Mouse (Mus musculus) neutrophil, adult 65 days (primary cell): ENCODE measurements around the gene Uba52. TPM values are rescaled to one million over a fixed set of nuclear protein-coding genes. Genes with fewer than 3 reads are reported as not detected.

Experiments
- total RNA-seq: library from RNA; stranded (reverse); gene quantifications from 2 replicates; pipeline ENCODE4 v1.2.4, GENCODE M21; 2023

Uba52 gene
- 559 and 837 TPM in 2 replicates for total RNA-seq

DNA sequence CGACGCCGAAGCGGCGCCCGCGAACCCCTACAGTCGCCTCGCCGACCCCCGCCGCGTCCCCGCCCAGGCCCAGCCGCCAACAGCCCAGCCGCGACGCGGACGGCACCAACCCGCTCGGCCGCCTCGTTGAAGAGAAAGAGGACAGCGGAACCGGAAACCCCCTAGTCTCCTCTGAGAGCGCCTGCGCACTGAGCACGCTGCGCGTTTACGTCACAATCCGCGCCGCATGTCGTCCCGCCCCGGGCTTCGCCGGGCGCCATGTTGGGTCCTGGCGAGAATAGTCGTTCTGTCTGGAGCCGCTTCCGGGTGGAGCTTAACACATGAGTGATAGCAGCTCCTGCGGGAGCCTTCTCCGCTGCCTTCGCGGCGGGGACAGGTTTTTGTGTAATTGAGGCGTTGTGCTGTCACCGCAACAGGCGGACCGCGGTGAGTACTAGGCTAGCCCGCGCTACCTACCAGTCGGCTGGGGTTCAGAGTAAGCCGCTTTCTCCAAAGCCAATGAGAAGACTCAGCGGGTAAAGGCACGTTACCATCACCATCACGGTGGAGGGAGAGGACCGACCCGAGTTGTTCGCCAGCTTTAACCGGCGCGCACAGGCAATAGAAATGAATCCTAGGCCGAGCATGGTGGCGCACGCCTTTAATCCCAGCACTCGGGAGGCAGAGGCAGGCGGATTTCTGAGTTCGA lies at the start of gene Uba52:
Uba52 (minus strand) TSS at position 574 of the 688 bp plus-strand sequence.

DNA sequence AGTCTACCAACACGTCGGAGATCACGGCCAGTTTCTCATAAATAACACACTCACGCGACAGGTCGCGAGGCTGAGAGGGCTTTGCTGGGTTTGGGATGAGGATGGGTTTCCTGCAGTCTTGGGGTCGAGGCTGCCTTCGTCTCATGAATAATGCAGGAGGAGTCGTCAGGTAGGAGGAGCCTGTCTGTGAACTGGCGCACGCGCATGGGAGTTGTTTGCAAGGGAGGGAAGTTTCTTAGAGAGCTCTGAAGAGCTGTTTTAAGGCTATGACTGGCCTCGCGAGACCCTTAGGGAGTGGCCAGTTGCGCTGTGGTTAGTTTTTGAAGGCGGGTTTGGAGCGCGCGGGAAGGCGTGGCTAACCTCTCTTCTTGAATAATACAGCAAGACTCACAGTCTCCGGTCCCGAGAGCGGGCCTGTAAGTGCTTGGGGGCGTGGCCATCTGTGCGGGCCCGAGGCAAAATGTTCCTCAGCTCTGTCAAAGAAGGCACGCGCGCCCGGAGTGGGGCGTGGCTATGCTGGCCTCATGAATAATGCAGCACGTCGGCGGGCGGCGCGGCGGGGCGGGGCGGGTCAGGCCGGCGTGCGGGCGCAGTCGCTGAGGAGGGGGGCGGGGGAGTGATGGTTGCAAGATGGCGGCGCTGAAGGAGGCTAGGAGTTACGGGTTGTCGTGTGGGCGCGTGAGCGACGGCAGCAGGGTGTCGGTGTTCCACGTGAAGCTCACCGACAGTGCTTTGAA lies 28.6 kb upstream of the Uba52 start, which contains the start of gene Ell:
Ell (plus strand) TSS at position 381 of the 737 bp plus-strand sequence.

DNA sequence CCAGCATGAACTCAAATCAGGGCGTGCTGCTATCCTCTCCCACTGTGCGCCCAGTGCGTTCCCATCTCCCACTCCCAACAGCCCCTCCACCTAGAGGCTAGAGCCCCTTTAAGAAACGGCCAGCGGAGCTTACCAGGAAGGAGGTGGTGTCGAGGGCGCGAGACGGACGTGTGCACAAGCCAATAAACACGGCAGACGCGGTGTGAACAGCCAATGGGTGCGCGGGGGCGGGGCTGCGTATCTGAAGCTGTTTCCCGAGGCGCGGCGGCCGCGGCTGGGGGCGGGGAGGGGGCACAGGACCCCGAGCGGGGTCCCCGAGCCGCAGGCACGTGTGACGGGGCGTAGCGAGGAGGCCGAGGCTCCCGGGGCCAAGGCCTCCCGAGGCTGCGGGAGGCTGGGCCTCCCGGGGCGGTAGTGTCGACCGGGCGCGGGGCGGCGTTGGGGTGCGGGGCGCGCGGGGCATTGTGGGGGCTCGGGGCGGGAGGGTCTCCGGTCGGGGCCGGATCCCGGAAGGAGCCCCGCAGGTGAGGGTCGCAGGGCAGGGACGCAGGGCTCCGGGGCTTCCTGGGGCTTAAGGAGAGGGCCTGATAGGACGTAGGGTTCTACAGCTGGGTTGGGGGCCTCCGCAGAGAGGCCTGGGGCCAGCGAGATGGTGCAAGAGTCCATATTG lies 17.0 kb upstream of the Uba52 start, which contains the start of the genes Fkbp8 and Kxd1:
Fkbp8 (plus strand) TSS at position 213 of the 670 bp plus-strand sequence.
Kxd1 (minus strand) TSS at position 445 of the 670 bp plus-strand sequence.

DNA sequence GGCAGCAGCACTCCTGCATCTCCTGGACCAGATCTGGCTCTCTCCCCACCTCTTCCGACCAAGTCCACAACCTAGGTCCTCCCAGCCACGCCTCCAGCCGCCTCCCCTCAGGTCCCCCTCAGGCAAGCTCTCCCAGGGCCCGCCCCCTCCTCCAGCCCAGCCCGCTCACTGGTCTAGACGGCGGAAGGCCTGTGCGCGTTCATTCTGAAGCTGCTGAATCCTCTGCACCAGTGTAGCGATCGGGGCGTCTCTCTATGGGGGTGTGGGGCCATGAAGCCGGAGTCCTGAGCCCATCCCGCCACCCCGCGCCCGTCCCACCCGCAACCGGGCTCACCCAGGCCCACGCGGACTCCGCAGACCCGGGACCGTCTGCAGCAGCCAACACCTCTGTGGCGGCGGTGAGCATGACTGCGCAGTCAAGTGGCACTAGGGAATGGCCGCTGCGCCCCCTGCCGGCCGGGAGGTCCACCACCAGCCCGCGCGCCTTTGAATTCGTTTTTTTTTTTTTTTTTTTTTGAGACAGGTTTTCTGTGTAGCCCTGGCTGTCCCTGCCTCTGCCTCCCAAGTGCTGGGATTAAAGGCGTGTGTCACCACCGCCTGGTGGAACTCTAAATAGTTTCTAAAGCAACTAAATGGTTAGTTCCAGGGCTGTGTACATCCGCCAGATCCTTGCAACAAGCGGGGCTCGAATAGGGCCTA lies 4.1 kb downstream of the Uba52 start, which contains the start of gene Rex1bd:
Rex1bd (minus strand) TSS at position 425 of the 699 bp plus-strand sequence.

DNA sequence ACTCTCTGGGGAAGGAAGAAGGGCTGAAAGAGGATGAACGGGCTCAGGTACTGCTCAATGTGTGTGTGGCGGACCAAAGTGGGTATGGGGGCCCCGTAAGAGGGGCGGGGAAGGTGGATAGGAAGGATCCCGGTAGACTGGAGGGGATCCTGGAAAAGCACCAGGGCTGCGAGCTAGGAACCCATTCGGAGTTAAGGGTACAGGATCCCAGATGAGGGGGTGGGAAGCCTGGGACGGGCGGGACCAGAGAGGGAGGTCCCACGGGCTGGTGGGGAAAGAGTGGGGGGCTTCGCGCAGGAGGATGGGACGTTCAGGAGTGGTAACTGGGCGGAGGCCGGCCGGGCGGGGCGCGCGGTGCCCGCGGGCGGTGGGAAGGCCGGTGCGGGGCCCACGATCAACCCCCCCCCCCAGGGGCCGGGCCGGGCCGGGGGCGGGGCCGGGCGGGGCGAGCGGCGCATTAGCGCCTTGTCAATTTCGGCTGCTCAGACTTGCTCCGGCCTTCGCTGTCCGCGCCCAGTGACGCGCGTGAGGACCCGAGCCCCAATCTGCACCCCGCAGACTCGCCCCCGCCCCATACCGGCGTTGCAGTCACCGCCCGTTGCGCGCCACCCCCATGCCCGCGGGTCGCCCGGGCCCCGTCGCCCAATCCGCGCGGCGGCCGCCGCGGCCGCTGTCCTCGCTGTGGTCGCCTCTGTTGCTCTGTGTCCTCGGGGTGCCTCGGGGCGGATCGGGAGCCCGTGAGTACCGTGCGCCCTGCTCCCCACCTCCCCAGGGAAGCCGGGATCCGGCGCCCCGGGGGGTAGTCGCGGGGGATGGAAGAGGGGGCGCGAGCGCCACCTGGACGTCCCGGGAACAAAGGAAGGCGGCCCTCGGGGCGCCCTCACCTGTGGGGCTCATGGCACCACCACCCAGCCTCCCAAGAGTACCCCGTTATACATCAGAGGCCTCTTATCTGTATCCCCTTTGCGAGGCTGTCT lies 17.6 kb downstream of the Uba52 start, which contains the start of gene Crlf1:
Crlf1 (plus strand) TSS at position 495 of the 977 bp plus-strand sequence.

DNA sequence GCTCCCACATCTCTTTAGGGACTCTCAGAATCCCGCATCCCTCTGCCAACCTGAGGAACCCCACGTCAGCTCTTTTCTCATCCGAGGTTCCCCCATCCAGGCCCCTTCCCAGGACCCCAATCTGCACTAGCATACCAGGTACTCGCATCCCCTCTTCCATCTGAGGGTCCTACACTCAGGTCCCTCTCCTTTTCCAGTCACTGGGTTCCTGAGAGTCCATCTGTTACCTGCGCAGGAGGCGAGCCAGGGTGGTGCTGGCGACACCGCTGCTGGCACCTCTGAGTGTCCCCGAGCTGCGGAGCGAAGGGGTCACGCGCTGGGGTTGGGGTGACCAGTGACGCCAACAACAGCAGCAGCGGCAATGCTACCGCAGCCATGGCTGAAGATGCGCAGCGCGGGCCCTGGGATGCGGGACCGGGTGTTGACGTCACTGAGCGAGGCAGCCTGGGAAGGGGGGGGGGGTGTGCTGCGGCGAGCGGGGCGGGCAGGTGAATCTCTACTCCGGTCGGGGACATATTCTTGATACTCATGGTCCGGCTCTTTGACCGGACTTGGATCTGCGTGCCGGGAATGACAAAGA lies 23.6 kb downstream of the Uba52 start, which contains the start of gene Tmem59l:
Tmem59l (minus strand) TSS at position 418 of the 580 bp plus-strand sequence.

DNA sequence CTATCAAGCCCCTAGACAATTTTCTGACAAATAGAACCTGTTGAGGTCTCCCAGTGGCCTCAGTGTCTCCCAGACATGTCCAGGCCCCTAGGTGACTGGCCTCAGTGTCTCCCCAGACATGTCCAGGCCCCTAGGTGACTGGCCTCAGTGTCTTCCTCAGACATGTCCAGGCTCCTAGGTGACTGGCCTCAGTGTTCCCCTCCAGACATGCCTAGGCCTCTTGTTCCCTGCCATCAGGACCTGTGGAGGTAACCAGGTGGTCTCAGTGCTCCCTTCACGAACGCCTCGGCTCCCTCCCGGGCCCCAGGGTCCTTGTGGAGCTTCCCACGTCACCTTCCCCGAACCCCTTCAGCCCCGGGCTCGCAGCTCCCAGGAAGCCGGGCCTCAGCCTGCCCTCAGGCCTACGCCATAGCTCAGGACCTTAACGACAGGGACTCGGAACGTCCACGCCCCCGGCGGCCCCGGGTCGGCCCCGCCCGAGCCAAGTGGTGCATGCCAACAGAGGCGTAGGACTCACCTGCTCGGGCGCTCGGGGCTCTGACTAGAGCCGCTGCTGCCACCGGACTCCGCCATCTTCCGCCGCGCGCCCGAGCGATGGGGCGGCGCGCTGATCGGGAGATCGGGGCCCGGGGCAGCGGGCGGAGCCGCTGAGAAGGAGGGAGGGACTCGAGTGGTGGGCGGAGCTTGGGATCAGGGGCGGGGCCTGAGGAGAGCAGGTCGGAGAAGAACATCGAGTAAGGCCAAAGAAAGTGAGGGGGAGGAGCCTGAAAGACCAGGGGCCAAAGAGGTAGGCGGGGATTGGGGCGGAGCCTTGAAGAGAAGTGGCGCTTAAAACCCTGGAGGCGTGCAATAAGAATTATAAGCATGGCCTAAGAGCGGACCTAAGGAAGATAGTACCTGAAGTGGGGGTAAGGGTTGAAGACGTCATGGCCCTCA lies 34.0 kb downstream of the Uba52 start, which contains the start of gene Klhl26:
Klhl26 (minus strand) TSS at position 636 of the 936 bp plus-strand sequence.

Other genes with a start within 250 kb of the Uba52 start
- gene Homer3, start 228.0 kb downstream of the Uba52 start, total RNA-seq = 7.0 and 8.6 TPM in 2 replicates
- gene Ddx49, start 208.3 kb downstream of the Uba52 start, total RNA-seq = 25.3 and 36.1 TPM in 2 replicates
- 80.2 and 91.6 TPM in 2 replicates for gene Cope, start 208.3 kb downstream of the Uba52 start, total RNA-seq
- gene Cers1, start 195.0 kb downstream of the Uba52 start, total RNA-seq = not detected in 2 replicates
- not detected in 2 replicates for gene Gdf1, start 181.0 kb downstream of the Uba52 start, total RNA-seq
- gene Upf1, start 157.5 kb downstream of the Uba52 start, total RNA-seq = 47.2 and 53.6 TPM in 2 replicates
- gene Comp, start 137.2 kb downstream of the Uba52 start, total RNA-seq = 0.19 TPM in 1 of 2 replicates, not detected in the other
- 3.2 and 9.3 TPM in 2 replicates for gene Crtc1, start 71.2 kb downstream of the Uba52 start, total RNA-seq
- gene Klhl26, start 33.8 kb downstream of the Uba52 start, total RNA-seq = 1.6 and 1.9 TPM in 2 replicates
- gene Tmem59l, start 23.4 kb downstream of the Uba52 start, total RNA-seq = not detected in 2 replicates
- gene Crlf1, start 17.6 kb downstream of the Uba52 start, total RNA-seq = 0.57 TPM in 1 of 2 replicates, not detected in the other
- gene Rex1bd, start 4.0 kb downstream of the Uba52 start, total RNA-seq = 28.1 and 40.0 TPM in 2 replicates
- 162 and 198 TPM in 2 replicates for gene Fkbp8, start 16.9 kb upstream of the Uba52 start, total RNA-seq
- gene Kxd1, start 17.2 kb upstream of the Uba52 start, total RNA-seq = 29.8 and 33.9 TPM in 2 replicates
- gene Ell, start 28.7 kb upstream of the Uba52 start, total RNA-seq = 64.2 and 80.9 TPM in 2 replicates
- gene Isyna1, start 83.6 kb upstream of the Uba52 start, total RNA-seq = 36.8 and 37.0 TPM in 2 replicates
- 61.1 and 64.5 TPM in 2 replicates for gene Ssbp4, start 98.1 kb upstream of the Uba52 start, total RNA-seq
- gene Lrrc25, start 105.4 kb upstream of the Uba52 start, total RNA-seq = 118 and 126 TPM in 2 replicates
- gene Gdf15, start 121.7 kb upstream of the Uba52 start, total RNA-seq = 0.66 TPM in 2 replicates
- gene Pgpep1, start 149.6 kb upstream of the Uba52 start, total RNA-seq = 1.2 and 3.4 TPM in 2 replicates
- 33.3 and 36.4 TPM in 2 replicates for gene Lsm4, start 162.4 kb upstream of the Uba52 start, total RNA-seq
- 770 and 908 TPM in 2 replicates for gene Jund, start 188.1 kb upstream of the Uba52 start, total RNA-seq
- 2.7 and 3.1 TPM in 2 replicates for gene Iqcn, start 192.7 kb upstream of the Uba52 start, total RNA-seq
- gene Gm3336, start 207.7 kb upstream of the Uba52 start, total RNA-seq = 0.39 TPM in 1 of 2 replicates, not detected in the other
- 0.41 and 0.51 TPM in 2 replicates for gene Pde4c, start 212.9 kb upstream of the Uba52 start, total RNA-seq
- 1.3 and 2.0 TPM in 2 replicates for gene Rab3a, start 243.9 kb upstream of the Uba52 start, total RNA-seq